Mouse (Mus musculus) retina, postnatal 7 days (tissue): ENCODE data around the gene Chrm3.

Experiments used
- DNase-seq: peaks from one replicate; pipeline ENCODE4 v3.0.0-alpha.2; 2012; ENCODE audit warnings: low read depth, low spot score

The Chrm3 gene

DNA sequence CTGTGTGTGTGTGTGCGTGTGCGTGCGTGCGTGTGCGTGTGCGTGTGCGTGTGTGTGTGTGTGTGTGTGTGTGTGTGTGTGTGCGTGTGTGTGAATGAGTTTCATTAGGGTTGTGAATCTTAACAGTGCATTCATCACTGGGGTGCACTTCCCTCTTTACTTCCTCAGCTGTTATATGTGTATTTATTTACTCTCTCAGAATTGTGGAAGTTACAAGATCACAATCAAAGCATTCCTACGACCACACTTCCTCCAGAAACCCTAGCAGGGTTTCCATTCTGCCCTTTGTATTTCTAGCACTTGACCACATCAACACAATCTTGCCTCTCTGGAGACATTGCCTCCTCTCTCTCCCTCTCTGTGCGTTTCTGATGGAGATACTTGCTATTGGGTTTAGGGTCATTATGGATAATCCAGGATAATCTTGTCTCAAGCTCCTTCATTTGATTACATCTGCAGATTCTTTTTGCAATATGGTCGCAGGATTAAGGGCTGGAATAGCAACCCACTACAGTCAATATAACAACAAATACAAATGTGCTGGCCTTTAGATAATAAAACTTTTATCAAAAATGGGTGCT is 465.5 kb downstream of the Chrm3 start:
- DNase-seq, result peak; percentile 48

DNA sequence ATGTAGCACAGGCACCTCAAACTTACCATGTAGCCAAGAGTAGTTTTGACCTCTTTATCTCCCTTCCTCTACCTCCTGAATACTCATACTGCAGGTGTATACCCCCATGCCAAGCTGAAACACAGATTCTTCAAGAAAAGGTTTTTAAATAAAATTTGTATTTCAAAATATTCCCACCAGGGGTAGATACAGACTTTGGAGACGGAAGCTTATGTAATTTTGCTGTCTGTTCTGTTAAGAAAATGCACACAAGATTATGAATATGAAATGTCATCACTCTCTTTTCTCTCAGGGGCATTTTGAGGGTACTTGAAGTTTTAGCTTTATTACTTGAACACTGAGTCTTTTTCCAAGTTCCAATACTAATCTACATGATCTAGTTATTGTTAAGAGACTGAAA is 469.6 kb downstream of the Chrm3 start:
- DNase-seq, result no peak

DNA sequence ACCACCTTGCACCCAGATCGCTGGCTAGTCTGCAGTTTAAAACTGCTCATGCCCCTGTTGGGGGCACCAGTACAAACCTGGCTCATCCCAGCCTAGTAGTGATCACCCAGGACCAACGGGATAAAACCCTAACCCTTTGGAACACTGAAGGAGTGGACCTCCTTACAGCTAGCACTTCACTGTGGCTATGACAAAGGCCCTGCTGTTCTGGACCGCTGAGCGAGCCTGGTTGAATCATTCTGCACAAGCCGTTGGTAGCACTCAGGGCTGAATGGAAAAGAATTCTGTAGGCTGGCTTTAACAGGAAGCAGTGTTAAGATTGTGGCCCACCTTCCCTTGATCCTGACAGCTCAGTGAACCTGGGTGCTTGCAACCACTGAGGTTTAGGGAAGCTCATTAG is 470.2 kb downstream of the Chrm3 start:
- no peak for DNase-seq

DNA sequence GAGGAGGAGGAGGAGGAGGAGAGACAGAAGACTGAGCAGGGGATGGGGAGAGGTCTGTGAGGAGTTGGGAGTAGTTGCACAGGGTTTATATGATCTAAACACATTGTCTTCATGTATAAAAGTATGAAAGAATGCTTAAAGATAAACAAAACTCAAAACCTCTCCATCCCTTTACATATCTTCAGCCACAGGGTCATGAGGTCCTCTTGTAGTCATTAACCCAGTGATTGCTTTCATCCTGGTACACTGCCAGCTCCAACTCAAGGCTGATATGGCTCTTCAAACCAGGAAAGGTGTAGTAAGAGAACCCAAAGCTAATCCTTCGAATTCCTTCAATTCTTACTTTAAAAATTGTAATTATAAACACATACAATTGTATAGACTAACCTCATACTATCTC is 470.7 kb downstream of the Chrm3 start:
- no peak for DNase-seq

DNA sequence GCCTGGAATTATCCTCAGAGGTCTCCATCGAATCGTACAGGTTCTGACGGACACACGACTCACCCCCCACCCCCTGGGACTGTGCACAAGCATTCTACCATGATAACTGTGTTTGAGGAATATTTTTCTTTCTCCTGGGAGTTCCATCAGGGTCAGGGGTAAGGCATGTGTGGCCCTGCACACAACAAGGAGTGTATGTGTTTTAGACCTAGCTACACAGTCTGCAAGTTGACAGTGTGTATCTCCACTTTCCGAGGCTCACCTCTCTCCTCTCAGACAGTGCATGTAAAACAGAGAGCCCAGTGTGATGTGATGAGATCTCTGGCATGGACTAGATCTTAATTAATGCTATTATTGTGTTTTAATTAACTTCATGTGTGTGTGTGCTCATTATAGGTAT is 472.4 kb downstream of the Chrm3 start:
- no peak for DNase-seq

DNA sequence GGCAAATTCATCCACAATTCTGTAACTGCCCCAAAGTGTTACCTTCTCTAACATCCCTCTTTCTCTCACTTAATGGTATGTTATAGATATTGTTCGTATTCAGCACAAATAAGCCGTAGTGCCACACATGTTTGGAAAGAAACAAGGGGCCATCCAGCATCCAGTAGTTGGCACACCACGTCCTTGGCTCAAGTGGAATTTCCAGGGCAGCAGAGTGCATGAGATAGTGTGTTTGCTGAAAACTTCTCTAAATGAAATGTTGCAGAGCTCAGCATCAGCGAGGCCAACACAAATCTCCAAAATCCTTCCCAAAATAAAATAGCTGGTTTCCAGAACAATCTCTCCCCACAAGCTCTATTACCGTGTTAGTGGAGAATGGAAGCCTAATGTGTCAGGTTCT is 473.4 kb downstream of the Chrm3 start:
- DNase-seq, result no peak

DNA sequence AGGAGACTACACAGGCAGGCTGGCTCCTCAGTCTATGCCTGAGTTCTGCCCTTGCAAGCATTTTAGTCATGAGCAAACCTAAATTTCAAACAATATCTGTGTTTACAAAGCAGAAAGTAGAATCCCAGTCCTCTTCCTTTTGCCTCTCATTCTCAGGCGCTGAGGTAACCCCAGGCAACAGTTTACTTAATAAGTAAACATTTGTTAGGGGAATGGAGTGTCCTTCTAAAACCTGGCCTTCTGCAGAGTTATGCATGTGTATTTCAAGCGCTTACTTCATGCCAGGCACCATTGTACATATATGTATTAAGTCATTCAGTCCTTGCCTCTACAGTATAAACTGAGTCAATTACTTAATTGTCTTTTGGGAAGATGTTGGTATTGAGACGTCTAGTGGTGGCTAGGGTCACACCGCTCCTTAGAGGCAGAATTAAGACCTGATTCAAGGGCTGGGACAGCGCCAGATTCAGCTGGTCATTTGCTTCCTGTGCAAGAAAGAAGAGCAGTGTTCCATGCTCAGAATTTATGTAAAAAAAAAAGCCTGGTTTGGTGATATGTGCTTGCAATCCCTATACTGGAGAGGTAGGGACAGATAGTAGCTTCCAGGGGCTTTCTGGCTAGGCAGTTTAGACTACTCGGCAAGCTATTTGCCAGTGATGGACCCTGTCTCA is 474.0 kb downstream of the Chrm3 start:
- no peak for DNase-seq

DNA sequence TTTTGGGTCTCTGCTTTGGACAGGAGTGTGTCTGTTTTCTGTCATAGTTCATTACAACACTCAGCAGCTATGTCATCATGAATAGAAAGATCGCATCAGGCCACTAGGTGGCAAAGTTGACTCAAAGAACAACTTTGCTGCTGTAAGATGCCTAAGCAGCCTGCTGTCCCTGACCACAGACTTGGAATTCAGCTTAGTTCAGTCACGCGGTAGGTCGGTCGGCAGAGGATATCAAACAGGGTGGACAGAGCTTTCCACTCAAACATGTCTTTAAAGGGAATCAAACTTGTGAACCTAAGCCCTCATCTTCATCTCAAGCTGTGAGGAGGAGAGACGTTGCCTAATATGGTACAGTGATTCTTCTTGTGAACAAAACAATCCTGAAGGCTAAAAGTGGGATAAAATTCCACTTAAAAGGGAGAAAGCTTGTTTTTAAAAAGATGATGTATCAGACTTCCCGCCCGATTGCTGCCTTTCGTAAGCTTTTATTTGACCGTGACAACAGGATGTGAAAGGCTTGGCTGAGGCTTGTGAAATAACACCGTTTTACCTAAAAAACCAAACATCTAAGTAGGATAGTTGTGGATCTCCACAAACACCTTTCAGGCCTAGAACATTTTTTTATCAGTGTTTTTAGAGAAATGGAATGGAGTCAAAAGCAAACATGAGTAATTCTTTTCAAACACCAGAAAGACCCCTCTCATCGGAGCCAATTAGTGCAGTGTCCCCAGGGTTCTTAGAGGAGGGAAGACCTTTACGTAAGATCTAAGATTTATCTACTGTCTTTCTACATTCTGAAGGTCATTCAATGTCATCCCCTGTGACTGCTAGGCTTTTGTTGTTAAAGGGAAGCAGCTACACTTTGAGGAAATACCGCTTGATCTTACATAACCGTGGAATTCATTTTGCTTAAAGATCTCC is 478.0 kb downstream of the Chrm3 start:
- DNase-seq, result peak; percentile 69

DNA sequence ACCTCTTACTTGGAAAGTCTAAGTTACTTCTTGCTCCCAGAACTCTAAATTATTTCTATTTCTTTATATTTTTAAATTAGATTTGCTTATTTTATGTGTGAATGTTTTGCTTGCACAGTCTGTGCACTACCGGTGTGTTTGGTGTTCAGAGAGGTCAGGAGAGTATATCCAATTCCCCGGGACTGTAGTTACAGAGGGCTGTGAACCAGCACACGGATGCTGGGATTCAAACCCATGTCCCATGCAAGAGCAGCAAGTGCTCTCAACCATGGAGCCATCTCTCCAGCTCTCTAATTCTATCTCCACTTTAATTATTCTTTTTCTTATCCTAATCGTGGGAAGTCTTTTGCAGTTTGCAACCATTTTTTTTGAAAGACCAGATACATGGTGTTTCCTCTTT is 478.7 kb downstream of the Chrm3 start:
- DNase-seq, result no peak

DNA sequence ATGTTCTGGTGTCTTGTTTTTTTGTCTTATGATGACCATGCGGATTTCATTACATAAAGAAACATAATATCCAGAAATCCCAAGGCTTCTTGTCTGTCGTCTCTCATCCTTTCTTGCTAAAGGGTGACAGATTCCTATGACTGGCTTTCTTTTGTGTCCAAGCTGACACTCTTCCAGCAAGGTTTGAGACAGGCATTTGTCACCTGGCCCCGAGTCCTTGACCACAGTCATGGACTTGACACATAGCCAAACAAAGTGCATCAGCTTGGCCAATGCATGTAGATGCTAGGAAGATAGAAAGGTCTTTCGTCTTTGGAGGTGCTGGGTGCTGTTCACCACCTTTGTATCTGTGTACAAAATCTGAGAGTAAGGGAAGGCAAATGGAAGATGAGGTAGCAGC is 480.2 kb downstream of the Chrm3 start:
- DNase-seq, result no peak

DNA sequence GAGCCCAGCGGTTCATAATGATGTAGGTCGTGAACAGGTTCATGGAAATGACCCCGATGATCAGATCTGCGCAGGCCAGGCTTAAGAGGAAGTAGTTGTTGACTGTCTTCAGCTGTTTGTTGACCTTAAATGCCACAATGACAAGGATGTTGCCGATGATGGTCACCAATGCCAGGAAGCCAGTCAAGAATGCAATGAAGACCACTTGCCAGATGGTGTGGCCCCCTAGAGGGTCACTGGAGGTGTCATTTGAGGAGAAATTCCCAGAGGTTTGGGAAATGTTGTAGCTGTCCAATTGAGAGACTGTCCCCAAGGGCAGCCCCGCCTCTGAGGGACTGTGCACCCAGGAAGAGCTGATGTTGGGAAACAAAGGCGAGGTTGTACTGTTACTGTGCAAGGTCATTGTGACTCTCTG is 482.0 kb downstream of the Chrm3 start:
- no peak for DNase-seq

DNA sequence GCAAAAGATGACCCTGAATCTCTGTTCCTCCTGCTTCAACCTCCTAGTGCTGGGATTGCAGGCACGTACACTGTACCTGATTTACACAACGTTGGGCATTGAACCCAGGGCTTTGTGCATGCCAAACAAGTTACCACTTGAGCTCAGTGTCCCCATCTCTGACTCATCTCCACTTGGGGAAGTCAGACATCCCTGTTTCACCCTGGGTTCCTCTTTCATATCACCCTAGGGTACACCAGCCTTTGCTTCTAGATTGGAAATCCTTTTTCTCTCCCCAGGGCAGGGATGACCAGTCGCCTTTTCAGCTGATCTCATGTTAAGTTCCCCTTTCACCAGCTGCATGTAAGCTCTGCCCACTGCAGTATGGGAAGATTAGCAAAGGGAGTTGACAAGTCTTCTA is 487.3 kb downstream of the Chrm3 start:
- no peak for DNase-seq

DNA sequence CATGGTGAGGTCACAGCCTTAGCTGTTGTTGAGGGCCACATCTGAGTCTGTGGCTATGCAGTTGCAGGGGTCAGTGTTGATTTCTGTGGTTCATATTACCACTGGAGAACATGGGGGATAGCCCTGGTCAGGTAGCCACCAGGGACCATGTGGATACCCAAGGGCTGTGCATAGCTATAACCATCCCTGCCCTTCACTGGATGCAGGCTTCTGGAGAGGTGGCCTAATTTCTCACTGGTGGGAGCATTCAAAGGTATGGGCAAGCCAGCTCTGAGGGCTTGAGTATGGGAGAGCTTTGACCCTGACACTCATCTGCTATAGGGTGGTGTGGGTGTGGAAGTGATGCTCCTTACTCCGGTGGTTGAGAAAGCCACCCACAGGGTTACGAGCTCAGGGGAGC is 494.5 kb downstream of the Chrm3 start:
- no peak for DNase-seq

DNA sequence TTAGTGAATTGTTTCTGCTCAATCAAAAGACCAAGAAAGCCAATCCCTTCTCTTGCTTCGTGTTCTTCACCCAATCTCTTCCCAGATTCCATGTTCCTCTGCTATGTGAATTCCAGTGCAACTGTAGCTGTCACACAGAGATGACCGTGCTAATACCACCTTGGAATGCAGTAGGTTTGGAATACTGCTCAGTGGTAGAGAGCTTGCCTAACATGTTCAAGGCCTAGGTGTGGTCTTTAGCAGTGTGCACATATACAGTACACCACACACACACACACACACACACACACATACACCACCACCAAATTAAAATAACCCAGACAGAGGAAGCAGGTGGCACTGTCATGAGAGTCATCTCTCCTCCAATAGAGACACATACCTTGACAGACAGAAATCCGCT is 513.1 kb downstream of the Chrm3 start:
- no peak for DNase-seq

DNA sequence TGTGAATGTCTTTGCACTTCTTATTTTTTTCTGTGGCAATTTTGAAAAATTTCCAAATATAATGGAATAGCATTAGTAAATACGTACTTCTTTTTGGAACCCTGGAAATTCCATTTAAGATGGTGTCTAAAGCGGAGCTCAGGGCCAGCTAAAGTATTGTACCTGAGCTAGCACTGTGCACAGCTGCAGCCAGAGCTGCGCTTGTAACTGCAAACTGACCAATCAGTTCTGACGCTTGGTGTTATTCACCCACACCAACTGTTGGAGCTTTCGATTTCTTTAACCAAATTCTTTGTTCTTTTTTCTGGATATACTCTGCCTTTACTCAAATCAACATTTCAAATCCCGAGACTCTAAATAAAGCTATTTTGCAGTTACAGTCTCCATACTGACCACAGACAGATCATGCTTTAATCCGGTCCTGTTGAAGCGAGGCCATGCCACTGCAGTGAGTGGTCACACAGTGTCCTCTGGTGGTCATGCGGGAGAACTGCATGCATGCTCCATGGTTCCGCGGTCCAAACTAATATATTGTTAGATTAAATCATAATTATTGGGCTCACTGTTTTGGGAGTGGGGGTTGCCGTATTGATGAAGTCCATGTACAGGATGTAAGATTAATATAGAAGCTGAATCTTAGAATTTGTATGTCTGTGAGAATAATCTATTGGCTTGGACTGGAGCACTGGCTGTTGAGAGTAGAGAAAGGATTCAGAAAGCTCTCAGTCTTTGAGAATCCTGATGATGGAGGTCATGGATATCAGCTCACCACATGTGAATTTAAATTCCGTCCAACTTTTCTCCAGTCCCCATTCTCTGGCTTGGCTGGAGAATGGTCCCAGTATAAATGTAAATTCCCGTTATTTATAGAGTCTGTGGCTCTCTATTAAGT is 513.9 kb downstream of the Chrm3 start:
- DNase-seq, result peak; percentile 45

DNA sequence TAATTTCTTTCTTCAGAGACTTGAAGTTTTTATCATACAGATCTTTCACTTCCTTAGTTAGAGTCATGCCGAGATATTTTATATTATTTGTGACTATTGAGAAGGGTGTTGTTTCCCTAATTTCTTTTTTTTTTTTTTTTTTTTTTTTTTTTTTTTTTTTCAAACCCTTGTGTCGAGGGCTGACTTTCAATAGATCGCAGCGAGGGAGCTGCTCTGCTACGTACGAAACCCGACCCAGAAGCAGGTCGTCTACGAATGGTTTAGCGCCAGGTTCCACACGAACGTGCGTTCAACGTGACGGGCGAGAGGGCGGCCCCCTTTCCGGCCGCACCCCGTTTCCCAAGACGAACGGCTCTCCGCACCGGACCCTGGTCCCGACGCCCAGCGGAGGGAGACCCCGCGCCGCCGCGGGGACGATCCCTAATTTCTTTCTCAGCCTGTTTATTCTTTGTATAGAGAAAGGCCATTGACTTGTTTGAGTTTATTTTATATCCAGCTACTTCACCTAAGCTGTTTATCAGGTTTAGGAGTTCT is 526.4 kb downstream of the Chrm3 start:
- DNase-seq, result peak; percentile 14

DNA sequence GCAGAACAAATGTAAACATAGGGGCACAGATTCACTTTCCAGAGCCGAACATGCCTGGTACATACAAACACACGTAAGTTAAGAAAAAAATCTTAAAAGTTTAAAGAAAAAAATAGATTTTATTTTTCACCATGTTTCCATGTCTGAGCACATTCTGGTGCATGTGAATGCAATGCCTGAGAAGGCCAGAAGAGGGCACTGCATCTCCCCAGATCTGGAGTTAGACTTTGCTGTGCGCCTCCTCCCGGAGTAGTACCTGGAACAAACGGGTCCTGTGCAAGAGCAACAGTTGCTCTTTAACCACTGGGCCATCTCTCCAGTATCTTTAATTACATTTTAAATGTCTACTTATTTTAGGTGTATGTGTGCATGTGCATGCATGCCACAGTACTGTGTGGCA is 534.4 kb downstream of the Chrm3 start:
- no peak for DNase-seq
